Mouse (Mus musculus) brain, embryonic 14.5 days (tissue): Measurements from ENCODE around the gene Grk1.

Experiments used
- CTCF ChIP-seq: fragments of 200-500 bp; IDR thresholded peaks from 2 replicates; pipeline ENCODE4 v1.5.1; 2012; ENCODE audit warnings: inconsistent platforms, mild to moderate bottlenecking, moderate library complexity, borderline replicate concordance; ENCODE audit not compliant: insufficient read depth, insufficient read length; ENCODE audit errors: extremely low read depth
- POLR2A ChIP-seq: fragments of 200-500 bp; IDR thresholded peaks from 2 replicates; pipeline ENCODE4 v1.6.1; 2012; ENCODE audit warnings: mild to moderate bottlenecking, inconsistent platforms, borderline replicate concordance; ENCODE audit not compliant: poor library complexity, insufficient read depth, insufficient read length, severe bottlenecking; ENCODE audit errors: extremely low read depth

GRCm38 (mm10) chr8:13434889-13435288 is 30.0 kb downstream of the Grk1 start, which contains the start of gene Tmem255b:
- TF ChIP-seq POLR2A (no peak), CTCF (no peak)
